Mouse (Mus musculus) gastrocnemius, postnatal 36 days (tissue): ENCODE data around the gene Hyou1. TPM values are rescaled to one million over a fixed set of nuclear protein-coding genes. Genes with fewer than 3 reads are reported as not detected.
"Not testable (repeated sequence)": the region's sequence is repeated elsewhere in the genome, so short reads cannot be mapped to it uniquely, and the experiment has no call there.

ENCODE experiments used
- DNase-seq, 2 experiments: peaks; one replicate each; pipeline ENCODE4 v3.0.0; 2022
- intact Hi-C: fragments of 180-260 bp; cut with DNase I; formaldehyde crosslinking; loops from one replicate; pipeline ENCODE4 v1.15.1; 2025
- total RNA-seq, 2 experiments: library from RNA; stranded (reverse); gene quantifications; 2 replicates each; pipeline ENCODE4 v1.2.3; 2021

The Hyou1 gene
- total RNA-seq, 2 experiments from 2014 or later, result 25.0 to 26.0 TPM

DNA sequence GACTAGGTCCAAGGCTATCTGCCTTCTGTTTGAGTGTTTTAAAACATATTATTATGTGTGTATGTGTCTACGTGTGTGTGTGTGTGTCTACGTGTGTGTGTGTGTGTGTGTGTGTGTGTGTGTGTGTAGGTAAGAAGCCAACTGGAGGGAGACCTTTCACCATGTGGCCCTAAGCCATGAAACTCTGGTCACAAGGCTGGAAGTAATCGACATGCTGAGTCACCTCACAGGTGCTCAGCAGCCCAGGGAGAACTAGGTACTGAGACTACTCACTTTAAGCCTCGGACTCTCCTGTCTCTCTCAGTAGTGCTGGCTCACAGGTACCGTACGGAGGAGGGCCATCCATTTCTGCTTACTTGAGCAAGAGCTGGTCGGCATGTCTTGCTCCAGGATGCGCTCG is 32.1 kb upstream of the Hyou1 start:
- intact Hi-C loops, result no loop called here
- DNase-seq, result no peak

DNA sequence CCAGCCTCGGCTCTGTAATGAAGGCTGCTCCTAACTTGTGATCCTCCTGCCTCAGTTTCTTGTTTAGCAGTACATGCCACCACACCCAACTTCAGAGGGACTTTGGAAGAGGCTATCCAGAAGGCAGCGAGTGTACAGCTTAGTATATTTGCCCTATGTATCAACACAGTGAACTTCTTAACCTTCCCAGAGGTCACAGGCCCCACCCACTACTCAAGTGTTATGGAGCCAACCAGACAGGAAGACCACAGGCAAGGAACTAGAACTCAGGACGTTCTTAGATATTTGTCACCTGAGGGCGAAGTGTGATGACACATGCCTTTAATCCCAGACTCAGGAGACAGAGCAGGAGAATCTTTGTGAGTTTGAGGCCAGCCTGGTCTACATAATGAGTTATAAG is 31.7 kb upstream of the Hyou1 start:
- intact Hi-C loops, result no loop called here
- no peak for DNase-seq

DNA sequence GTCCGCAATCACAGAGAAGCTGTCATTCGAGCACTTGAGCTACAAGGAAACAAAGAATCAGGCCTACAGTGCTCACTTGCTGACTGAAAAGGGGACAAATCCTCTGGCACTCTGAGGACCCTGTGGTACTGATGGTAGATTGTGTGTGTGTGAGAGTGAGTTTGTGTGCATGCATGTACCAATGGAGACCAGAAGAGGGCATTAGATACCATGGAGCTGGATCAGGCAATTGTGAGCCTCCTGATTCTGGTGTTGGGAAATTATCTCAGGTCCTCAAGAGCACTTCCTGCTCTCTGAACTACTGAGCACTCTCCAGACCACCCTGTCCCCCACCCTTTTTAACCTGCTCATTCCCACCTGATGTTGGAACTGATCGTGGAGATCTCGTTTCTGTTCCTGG is 30.7 kb upstream of the Hyou1 start:
- no peak for DNase-seq
- intact Hi-C loops, result no loop called here

GRCm38 (mm10) chr9:44351396-44351795 is 27.9 kb upstream of the Hyou1 start:
- DNase-seq, result no peak
- intact Hi-C loops, result no loop called here

- no peak for DNase-seq
- intact Hi-C loops, result no loop called here
Measured at GRCm38 (mm10) chr9:44352337-44352736, 27.0 kb upstream of the Hyou1 start.

- no peak for DNase-seq
- intact Hi-C loops, result no loop called here
Measured at GRCm38 (mm10) chr9:44353142-44353541, 26.1 kb upstream of the Hyou1 start.

DNA sequence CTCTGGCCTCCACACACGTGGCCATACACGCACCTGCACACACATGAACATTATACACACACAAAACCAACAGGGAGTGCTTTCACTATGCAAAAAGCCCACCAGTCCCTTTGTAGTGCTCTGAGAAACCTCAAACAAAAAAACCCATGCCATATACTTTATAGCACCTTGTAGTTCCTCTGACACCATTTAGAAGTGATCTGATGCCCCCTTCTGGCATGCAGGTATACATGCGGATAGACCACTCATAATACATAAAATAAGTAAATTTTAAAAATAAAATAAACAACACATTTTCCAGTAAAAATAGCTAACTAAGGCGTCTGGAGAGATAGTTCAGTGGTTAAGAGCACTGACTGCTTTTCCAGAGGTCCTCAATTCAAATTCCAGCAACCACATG is 22.1 kb upstream of the Hyou1 start:
- intact Hi-C loops, result no loop called here
- no peak for DNase-seq

DNA sequence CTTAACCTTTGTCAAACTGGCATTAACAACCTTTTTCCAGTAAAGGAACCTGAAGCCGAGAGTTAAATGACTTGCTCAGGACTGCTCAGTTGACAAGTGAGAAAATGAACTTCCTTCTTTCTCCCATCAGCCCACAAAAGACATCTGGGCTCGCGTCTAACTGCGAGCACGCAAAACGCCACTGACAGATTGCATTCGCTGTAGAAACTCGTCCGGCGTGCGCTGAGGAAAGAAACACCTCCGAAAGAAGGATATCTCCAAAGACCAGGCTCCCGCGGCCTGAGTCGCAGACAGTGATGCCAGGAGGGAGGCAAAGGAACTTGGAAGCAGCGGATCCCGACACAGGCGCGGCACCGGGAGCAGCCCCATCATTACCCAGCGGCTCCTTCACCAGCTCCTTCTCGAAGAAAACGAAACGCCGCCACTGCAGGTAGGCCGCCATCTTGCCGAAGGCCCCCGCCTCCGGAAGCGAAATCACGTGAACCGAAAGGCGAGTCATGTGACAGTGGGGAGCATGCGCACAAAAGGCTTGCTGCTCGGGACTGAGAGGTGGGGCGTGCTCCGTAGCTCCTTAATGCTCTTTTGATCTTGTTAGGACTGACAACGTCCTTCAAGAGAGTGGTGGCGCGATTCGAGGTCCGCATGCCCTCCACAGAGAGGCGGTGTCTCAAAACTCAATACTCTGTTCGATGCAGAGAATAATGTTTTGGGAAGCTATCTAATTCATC is 17.9 kb upstream of the Hyou1 start, which contains the start of gene Vps11:
TSS of gene Vps11 (minus strand) at position 481 of the 728 bp plus-strand sequence.
- peak; percentile 92 for DNase-seq
- intact Hi-C loops, result no loop called here

- DNase-seq, intact Hi-C loops: not testable (repeated sequence)
Measured at GRCm38 (mm10) chr9:44361931-44362330, 17.4 kb upstream of the Hyou1 start.

DNA sequence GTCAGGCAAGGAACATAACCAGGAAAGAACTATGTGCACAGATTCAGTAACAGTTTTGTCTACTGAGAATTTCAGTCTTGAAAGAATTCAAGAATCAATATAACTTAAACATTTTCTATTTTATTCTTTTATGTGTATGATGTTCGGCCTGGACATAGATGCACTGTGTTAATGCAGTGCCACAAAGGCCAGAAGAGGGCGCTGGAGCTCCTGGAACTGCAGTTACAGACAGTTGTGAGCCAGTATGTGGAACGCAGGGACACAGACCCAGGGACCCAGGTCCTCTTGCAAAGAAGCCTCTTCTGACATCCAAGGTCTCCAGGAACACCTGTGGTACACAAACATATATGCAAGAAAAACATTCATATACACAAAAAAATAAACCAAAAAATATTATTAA is 14.8 kb upstream of the Hyou1 start:
- intact Hi-C loops, result no loop called here
- DNase-seq, result no peak

DNA sequence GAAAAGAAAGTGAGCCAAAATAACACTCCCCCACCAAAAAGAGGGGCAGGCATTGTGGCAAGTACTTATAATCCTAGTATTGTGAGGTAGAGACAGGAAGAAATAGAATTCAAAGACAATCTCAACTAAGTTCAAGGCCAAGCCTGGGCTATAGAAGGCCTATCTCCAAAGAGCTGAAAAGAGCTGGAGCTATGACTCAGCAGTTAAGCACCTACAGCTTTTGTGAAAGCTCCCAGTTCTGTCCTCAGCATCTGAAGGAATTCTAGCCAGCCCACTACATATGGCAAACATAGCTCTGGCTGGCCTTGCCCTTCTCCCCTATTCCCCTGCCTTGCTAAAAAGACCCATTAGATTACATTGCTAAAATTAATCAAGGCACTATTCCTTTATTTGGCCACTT is 5.9 kb upstream of the Hyou1 start:
- DNase-seq, result no peak
- intact Hi-C loops, result no loop called here

- no peak for DNase-seq
- intact Hi-C loops, result no loop called here
Measured at GRCm38 (mm10) chr9:44376141-44376540, 3.1 kb upstream of the Hyou1 start.

DNA sequence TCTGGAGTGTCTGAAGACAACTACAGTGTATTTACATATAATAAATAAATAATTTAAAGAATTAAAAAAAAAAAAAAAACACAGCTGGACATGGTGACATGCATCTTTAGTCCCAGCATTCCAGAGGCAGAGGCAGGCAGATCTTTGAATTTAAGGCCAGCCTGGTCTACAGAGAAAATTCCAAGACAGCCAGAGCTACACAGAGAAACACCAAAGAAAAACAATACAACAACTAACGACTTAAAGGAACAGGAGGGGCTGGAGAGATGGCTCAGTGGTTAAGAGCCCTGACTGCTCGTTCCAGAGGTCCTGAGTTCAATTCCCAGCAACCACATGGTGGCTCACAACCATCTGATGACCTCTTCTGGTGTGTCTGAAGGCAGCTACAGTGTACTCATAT is 2.0 kb upstream of the Hyou1 start:
- intact Hi-C loops, DNase-seq: not testable (repeated sequence)

GRCm38 (mm10) chr9:44378153-44378730 is 1.0 kb upstream of the Hyou1 start:
- no peak for DNase-seq
- intact Hi-C loops, result no loop called here

GRCm38 (mm10) chr9:44379862-44380261 is 572 bp downstream of the Hyou1 start:
- intact Hi-C loops, result no loop called here
- no peak for DNase-seq

DNA sequence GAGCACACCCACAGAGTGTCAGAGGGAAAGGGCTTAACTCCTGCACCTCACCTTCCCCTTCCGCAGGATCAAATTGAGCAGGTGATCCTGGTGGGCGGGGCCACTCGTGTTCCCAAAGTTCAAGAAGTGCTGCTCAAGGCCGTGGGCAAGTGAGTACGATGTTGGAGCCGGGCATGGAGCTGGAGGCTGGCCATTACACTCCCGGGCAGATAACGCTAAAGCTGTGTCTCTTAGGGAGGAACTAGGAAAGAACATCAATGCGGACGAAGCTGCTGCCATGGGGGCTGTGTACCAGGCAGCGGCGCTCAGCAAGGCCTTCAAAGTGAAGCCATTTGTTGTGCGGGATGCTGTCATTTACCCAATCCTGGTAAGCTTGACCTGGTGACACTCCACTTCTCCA is 5.3 kb downstream of the Hyou1 start:
- intact Hi-C loops, result no loop called here
- DNase-seq, result no peak

- intact Hi-C loops, result loop anchor here (5.0 kb wide), 3 partner anchors 50 to 260 kb away; partner anchors contain the start of gene Pdzd3
- DNase-seq, result no peak
Measured at GRCm38 (mm10) chr9:44387221-44387620, 7.9 kb downstream of the Hyou1 start.

GRCm38 (mm10) chr9:44389273-44389672 is 10.0 kb downstream of the Hyou1 start:
- DNase-seq, result no peak
- intact Hi-C loops, result loop anchor here (5.0 kb wide), 3 partner anchors 52 to 262 kb away; partner anchors contain the start of gene Pdzd3

- peak; percentile 57 to 73 for DNase-seq
- intact Hi-C loops, result no loop called here
Measured at GRCm38 (mm10) chr9:44391466-44391865, 12.2 kb downstream of the Hyou1 start.

- intact Hi-C loops, result no loop called here
- peak; percentile 88 to 91 for DNase-seq
Measured at GRCm38 (mm10) chr9:44396684-44397411, 17.6 kb downstream of the Hyou1 start, which contains the start of gene Slc37a4. Slc37a4 (plus strand) TSS chr9:44396852.

- intact Hi-C loops, result no loop called here
- peak in 1 of 2 experiments; percentile 17 for DNase-seq
Measured at GRCm38 (mm10) chr9:44398087-44398486, 18.8 kb downstream of the Hyou1 start.
